Mouse (Mus musculus) liver, embryonic 12.5 days (tissue): ENCODE results near the gene Scd2. TPM values are rescaled to one million over a fixed set of nuclear protein-coding genes. Genes with fewer than 3 reads are reported as not detected.

Experiments used
- ATAC-seq: fragments of 200-750 bp; cut with Nextera tagmentation; 2 replicates; pipeline ENCODE4 v1.8.0; 2017; ENCODE audit warnings: moderate number of reproducible peaks, mild to moderate bottlenecking, moderate library complexity
- H3K27ac ChIP-seq: fragments of 300-500 bp; sonication (generic); 2 replicates; pipeline ENCODE4 v1.5.1; 2016; ENCODE audit warnings: mild to moderate bottlenecking
- H3K27me3 ChIP-seq: fragments of 300-500 bp; sonication (generic); replicated peaks from 2 replicates; pipeline ENCODE4 v1.6.1; 2016; ENCODE audit warnings: mild to moderate bottlenecking, moderate library complexity
- H3K36me3 ChIP-seq: fragments of 300-500 bp; sonication (generic); 2 replicates; pipeline ENCODE4 v1.6.1; 2016; ENCODE audit warnings: mild to moderate bottlenecking, moderate library complexity
- H3K4me1 ChIP-seq: fragments of 300-500 bp; sonication (generic); 2 replicates; pipeline ENCODE4 v1.6.1; 2016
- H3K4me2 ChIP-seq: fragments of 300-500 bp; sonication (generic); 2 replicates; pipeline ENCODE4 v1.6.1; 2016; ENCODE audit warnings: mild to moderate bottlenecking, moderate library complexity
- H3K4me3 ChIP-seq: fragments of 300-500 bp; sonication (generic); 2 replicates; pipeline ENCODE4 v1.5.1; 2016; ENCODE audit warnings: mild to moderate bottlenecking, moderate library complexity
- H3K9ac ChIP-seq: fragments of 300-500 bp; sonication (generic); 2 replicates; pipeline ENCODE4 v1.6.1; 2016; ENCODE audit warnings: mild to moderate bottlenecking, moderate library complexity
- H3K9me3 ChIP-seq: fragments of 300-500 bp; sonication (generic); replicated peaks from 2 replicates; pipeline ENCODE4 v1.6.1; 2016; ENCODE audit warnings: mild to moderate bottlenecking, moderate library complexity
- WGBS: fragments of 180-500 bp; shearing (Covaris S2); methylation state at CpG from one replicate; pipeline ENCODE4 v1.1.7; 2016; ENCODE audit not compliant: insufficient replicate concordance; 5-methylcytosine and 5-hydroxymethylcytosine counted together
- polyA plus RNA-seq: library from polyadenylated mRNA; unstranded; fragments of >200 nt; fragmentation: Nextera tagmentation; extraction: Ambion mirVana; gene quantifications from 2 replicates; pipeline ENCODE4 v1.2.1, GENCODE M21; 2016

Gene Scd2
- polyA plus RNA-seq, 1 experiment from 2014 or later = 136 TPM

- Histone ChIP-seq H3K4me3 (no peak overlapping the region), H3K36me3 (no peaks in the 10 kb centered on the region), H3K9ac (0 out of 2 replicates have a peak overlapping the region, but pooled peaks have one; percentile 14), H3K27me3 (no peaks in the 10 kb centered on the region), H3K4me1 (peaks cover 88% of the 10 kb centered on the region), H3K27ac (peak overlapping the region; percentile 20; the same call in 1 of the 2 replicates), H3K9me3 (no peaks in the 10 kb centered on the region), H3K4me2 (no peak overlapping the region)
- ATAC-seq = no peak
- WGBS = 38% methylated on average over 11 of the region's 11 CpGs
Measured at GRCm38 (mm10) chr19:44287415-44288110, 5.9 kb upstream of the Scd2 start.

GRCm38 (mm10) chr19:44292083-44292482 is 1.4 kb upstream of the Scd2 start:
- H3K4me2 ChIP-seq = peak overlapping the region; percentile 93
- peak overlapping the region; percentile 94 for H3K27ac ChIP-seq
- H3K27me3 ChIP-seq = no peaks in the 10 kb centered on the region
- 79% methylated on average over 2 of the region's 2 CpGs for WGBS
- H3K9ac ChIP-seq = no peak overlapping the region
- H3K4me1 ChIP-seq = peaks cover 79% of the 10 kb centered on the region
- no peak overlapping the region for H3K4me3 ChIP-seq
- H3K36me3 ChIP-seq = peaks cover 23% of the 10 kb centered on the region
- ATAC-seq = no peak
- H3K9me3 ChIP-seq = no peaks in the 10 kb centered on the region

- peak overlapping the region; percentile 75 for H3K9ac ChIP-seq
- peaks cover 79% of the 10 kb centered on the region for H3K4me1 ChIP-seq
- H3K4me2 ChIP-seq = peak overlapping the region; percentile 93
- ATAC-seq = no peak
- H3K27ac ChIP-seq = peak overlapping the region; percentile 94
- H3K36me3 ChIP-seq = peaks cover 27% of the 10 kb centered on the region
- 14% methylated on average over 3 of the region's 3 CpGs for WGBS
- no peaks in the 10 kb centered on the region for H3K9me3 ChIP-seq
- peak overlapping the region; percentile 82 for H3K4me3 ChIP-seq
- no peaks in the 10 kb centered on the region for H3K27me3 ChIP-seq
Measured at GRCm38 (mm10) chr19:44292483-44292882, 991 bp upstream of the Scd2 start.

- peaks cover 41% of the 10 kb centered on the region for H3K36me3 ChIP-seq
- peak overlapping the region; percentile 82 for H3K4me3 ChIP-seq
- H3K9me3 ChIP-seq = no peaks in the 10 kb centered on the region
- no peaks in the 10 kb centered on the region for H3K27me3 ChIP-seq
- WGBS = under 1% methylated on average over 31 of the region's 31 CpGs
- peaks cover 84% of the 10 kb centered on the region for H3K4me1 ChIP-seq
- H3K4me2 ChIP-seq = peak overlapping the region; percentile 93
- peak; percentile 94 for ATAC-seq
- peak overlapping the region; percentile 82 for H3K9ac ChIP-seq
- peak overlapping the region; percentile 94 for H3K27ac ChIP-seq
Measured at GRCm38 (mm10) chr19:44293769-44294551, 486 bp downstream of the Scd2 start.

GRCm38 (mm10) chr19:44294588-44295041 is 1.1 kb downstream of the Scd2 start:
- H3K27me3 ChIP-seq = no peaks in the 10 kb centered on the region
- peaks cover 48% of the 10 kb centered on the region for H3K36me3 ChIP-seq
- under 1% methylated on average over 14 of the region's 14 CpGs for WGBS
- peak overlapping the region; percentile 94 for H3K27ac ChIP-seq
- H3K4me1 ChIP-seq = peaks cover 85% of the 10 kb centered on the region
- peak overlapping the region; percentile 93 for H3K4me2 ChIP-seq
- H3K9ac ChIP-seq = peak overlapping the region; percentile 82
- no peaks in the 10 kb centered on the region for H3K9me3 ChIP-seq
- peak; percentile 30 for ATAC-seq
- peak overlapping the region; percentile 82 for H3K4me3 ChIP-seq

GRCm38 (mm10) chr19:44295251-44295650 is 1.8 kb downstream of the Scd2 start:
- peaks cover 87% of the 10 kb centered on the region for H3K4me1 ChIP-seq
- no peaks in the 10 kb centered on the region for H3K27me3 ChIP-seq
- peak overlapping the region; percentile 93 for H3K4me2 ChIP-seq
- no peak for ATAC-seq
- H3K27ac ChIP-seq = peak overlapping the region; percentile 78
- peak overlapping the region; percentile 82 for H3K4me3 ChIP-seq
- WGBS = 20% methylated on average over 3 of the region's 3 CpGs
- peaks cover 54% of the 10 kb centered on the region for H3K36me3 ChIP-seq
- H3K9me3 ChIP-seq = no peaks in the 10 kb centered on the region
- H3K9ac ChIP-seq = peak overlapping the region; percentile 82

- no peaks in the 10 kb centered on the region for H3K27me3 ChIP-seq
- 8% methylated on average over 4 of the region's 4 CpGs for WGBS
- peaks cover 59% of the 10 kb centered on the region for H3K36me3 ChIP-seq
- no peaks in the 10 kb centered on the region for H3K9me3 ChIP-seq
- peaks cover 89% of the 10 kb centered on the region for H3K4me1 ChIP-seq
- H3K4me3 ChIP-seq = peak overlapping the region; percentile 82
- peak; percentile 25 for ATAC-seq
- H3K27ac ChIP-seq = peak overlapping the region; percentile 78
- H3K4me2 ChIP-seq = peak overlapping the region; percentile 93
- peak overlapping the region; percentile 82 for H3K9ac ChIP-seq
Measured at GRCm38 (mm10) chr19:44295741-44296140, 2.3 kb downstream of the Scd2 start.

GRCm38 (mm10) chr19:44296186-44296585 is 2.7 kb downstream of the Scd2 start:
- peaks cover 89% of the 10 kb centered on the region for H3K4me1 ChIP-seq
- H3K27me3 ChIP-seq = no peaks in the 10 kb centered on the region
- peak overlapping the region; percentile 93 for H3K4me2 ChIP-seq
- peak overlapping the region; percentile 82 for H3K9ac ChIP-seq
- no peak for ATAC-seq
- no peaks in the 10 kb centered on the region for H3K9me3 ChIP-seq
- H3K36me3 ChIP-seq = peaks cover 64% of the 10 kb centered on the region
- WGBS = 69% methylated on average over 7 of the region's 7 CpGs
- peak overlapping the region; percentile 82 for H3K4me3 ChIP-seq
- peak overlapping the region; percentile 78 for H3K27ac ChIP-seq

- Histone ChIP-seq H3K36me3 (peaks cover 74% of the 10 kb centered on the region), H3K4me2 (peak overlapping the region; percentile 93), H3K4me1 (peaks cover 89% of the 10 kb centered on the region), H3K9me3 (no peaks in the 10 kb centered on the region), H3K27ac (peak overlapping the region; percentile 78), H3K9ac (peak overlapping the region; percentile 82), H3K27me3 (no peaks in the 10 kb centered on the region), H3K4me3 (peak overlapping the region; percentile 82)
- WGBS = 79% methylated on average over 8 of the region's 8 CpGs
- ATAC-seq = no peak
Measured at GRCm38 (mm10) chr19:44297068-44297760, 3.7 kb downstream of the Scd2 start.

GRCm38 (mm10) chr19:44297862-44298261 is 4.4 kb downstream of the Scd2 start:
- peak overlapping the region; percentile 82 for H3K4me3 ChIP-seq
- 82% methylated on average over 9 of the region's 9 CpGs for WGBS
- H3K9ac ChIP-seq = peak overlapping the region; percentile 37
- no peaks in the 10 kb centered on the region for H3K27me3 ChIP-seq
- no peaks in the 10 kb centered on the region for H3K9me3 ChIP-seq
- no peak for ATAC-seq
- H3K36me3 ChIP-seq = peaks cover 80% of the 10 kb centered on the region
- peak overlapping the region; percentile 93 for H3K4me2 ChIP-seq
- H3K27ac ChIP-seq = peak overlapping the region; percentile 49; the same call in 1 of the 2 replicates
- peaks cover 89% of the 10 kb centered on the region for H3K4me1 ChIP-seq

GRCm38 (mm10) chr19:44299078-44299477 is 5.6 kb downstream of the Scd2 start:
- 84% methylated on average over 9 of the region's 9 CpGs for WGBS

More at GRCm38 (mm10) chr19:44299078-44299477, 5.6 kb downstream of the Scd2 start:
- peak overlapping the region; percentile 82 for H3K4me3 ChIP-seq
- peaks cover 92% of the 10 kb centered on the region for H3K36me3 ChIP-seq
- H3K9ac ChIP-seq = peak overlapping the region; percentile 37; the same call in 1 of the 2 replicates
- H3K27me3 ChIP-seq = no peaks in the 10 kb centered on the region
- H3K9me3 ChIP-seq = no peaks in the 10 kb centered on the region
- peak overlapping the region; percentile 93 for H3K4me2 ChIP-seq
- no peak for ATAC-seq
- peaks cover 82% of the 10 kb centered on the region for H3K4me1 ChIP-seq
- H3K27ac ChIP-seq = peak overlapping the region; percentile 55
